Mouse (Mus musculus): ENCODE data around the gene Slco3a1.

DNA sequence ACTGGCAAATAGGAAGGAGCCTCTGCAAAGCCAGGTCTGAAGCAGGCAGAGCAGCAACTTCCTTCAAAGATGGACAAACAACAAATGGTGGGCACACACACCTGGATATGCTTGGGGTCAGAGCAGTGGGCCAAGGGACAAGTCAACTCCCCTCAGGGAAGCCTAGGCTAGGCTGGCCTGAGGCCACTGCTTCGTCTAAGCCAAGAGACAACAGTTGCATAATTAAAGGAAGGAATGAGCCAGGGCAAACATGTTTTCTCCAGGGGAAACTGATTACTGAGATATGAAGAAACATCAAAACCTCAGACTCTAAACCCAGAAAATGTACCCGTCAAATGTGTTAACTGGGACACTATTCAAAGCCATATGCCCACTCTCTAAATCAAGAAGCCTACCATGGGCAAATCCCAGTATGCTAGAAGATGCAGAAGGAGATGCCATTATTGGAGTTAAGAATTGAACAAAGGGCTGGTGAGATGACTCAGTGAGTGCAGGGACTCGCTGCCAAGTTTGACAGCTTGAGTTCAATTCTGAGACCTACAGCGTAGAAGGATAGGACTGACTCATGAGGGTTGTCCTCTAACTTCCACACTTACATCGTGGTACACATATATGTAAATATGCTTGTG lies 97.1 kb downstream of the Slco3a1 start:
- TF ChIP-seq CTCF (IDR thresholded peaks at IDR 0.05; ENCODE audit: low read depth, low read length) (no peak), TAL1 (conservative IDR thresholded peaks at IDR 0.05; ENCODE audit: low read depth, low read length) (no peak)
